Mouse (Mus musculus) liver, postnatal 0 days (tissue): ENCODE results near the gene Drd1.

Experiments
- CTCF ChIP-seq: sonication (generic); IDR thresholded peaks from 2 replicates; pipeline ENCODE4 v1.5.1; 2016; ENCODE audit warnings: antibody characterized with exemption, low read depth
- EP300 ChIP-seq: IDR thresholded peaks from 2 replicates; pipeline ENCODE4 v1.6.1; 2016; ENCODE audit warnings: antibody characterized with exemption, low read depth, mild to moderate bottlenecking

DNA sequence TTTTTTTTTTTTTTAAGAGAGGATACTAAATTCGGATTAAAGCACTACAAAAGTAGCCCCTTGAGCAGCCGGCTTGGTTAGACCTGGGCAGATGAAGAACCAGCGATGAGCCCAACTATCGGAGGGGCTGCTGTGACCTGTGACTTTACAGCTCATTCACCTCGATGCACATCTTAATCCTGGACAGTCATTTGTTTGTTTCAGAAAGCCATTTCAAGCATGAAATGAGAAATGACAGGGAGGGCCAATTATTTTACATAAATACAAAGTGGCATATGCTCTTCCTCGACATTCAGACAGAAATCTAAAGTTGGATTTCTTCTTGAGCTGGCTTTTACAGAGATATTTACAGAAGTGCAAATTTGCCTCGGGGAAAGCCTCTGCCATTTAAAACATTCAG, 3.9 kb downstream of the Drd1 start:
- TF ChIP-seq CTCF (no peak), EP300 (no peak)
